Mouse (Mus musculus) liver (tissue): ENCODE data around the gene Nradd.

Experiments
- DNase-seq: peaks from one replicate; pipeline ENCODE4 v3.0.0-alpha.2; 2020; ENCODE audit warnings: mixed read lengths

Nradd gene

DNA sequence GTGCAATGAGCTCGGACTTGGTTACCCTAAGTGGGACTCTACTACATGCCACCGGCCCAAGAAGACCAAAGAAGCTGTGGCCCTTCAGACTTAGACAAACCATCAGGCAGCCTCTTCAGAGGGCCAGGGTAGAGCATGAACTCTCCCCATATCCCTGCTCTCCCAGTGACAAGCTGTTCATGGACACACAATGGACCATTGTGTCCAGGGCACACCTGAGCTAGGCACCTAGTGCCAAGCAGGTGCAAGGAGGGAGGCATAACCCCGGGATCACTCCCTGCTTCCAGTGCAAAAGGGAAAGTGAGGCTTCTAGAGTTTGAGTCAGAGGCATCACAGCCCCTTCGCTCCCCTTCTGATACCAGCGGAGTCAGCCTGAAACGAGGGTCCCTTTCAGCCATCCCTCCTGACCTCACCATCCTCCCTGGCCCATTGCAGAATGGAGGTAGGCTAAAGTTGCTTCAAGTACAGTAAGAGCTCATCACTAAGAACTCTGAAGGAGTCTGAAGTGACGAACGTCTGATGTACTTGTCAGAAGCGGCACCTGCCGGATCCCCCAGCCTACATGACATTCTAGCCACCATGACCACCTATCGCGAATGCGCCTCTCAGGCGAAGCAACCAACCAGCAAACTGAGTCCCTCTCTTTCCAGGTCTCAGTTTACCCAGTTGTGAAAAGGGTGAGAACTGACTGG, 28.9 kb upstream of the Nradd start:
- DNase-seq = no peak

DNA sequence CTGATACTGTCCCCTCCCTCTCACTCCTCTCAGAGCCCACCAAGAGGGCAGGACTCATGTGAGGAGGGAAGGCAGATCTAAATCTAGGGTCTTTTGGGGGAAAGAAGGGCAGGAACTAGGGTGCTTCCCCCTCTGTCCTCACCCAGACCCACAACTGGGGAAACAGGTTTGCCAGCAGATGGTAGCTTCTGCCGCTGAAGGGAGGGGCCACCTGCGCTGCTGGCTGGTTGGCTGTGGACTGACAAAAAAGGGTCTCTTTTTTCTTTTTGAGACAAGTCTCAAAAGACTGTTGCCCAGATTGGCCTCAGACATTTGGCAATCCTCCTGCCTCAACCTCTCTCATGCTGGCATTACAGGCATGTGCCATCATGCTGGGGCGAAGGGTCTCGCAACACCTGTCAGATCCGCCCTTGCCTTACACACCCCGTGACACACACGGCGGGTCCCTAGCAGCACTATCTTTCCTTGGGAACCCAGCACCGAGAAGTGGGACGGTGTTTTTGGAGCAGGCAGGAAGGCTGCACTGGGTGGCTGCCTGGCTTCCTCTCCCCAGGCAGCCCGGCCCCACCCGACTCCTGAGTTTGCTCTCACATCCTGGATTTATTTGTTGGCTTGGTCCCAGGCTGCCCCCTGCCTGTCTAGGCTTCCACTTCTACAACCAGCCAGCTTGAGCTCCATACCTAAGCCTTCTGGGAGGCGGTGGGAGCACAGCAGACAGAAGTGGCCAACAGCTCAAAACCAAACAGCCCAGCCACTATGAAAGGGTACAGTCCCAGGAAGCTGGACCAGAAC, 27.9 kb upstream of the Nradd start:
- DNase-seq = peak; percentile 62

DNA sequence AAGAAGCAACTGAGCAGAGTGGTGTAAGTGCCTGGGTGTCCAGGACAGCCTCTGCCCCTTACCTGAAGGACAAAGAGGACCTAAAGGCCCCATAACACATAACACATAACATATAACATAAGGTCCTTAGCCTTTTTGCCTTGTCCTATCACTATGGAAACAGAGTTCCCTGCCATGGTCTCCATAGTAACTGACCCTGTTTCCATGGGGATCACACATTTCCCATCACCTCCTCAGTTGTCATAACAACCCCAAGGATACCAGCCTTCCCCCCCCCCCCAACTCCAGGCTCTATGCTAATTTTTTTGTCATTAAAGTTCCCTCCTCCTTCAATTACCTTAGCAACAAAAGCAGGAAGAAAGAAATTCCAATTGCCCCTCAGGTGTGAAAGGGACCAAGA, 25.5 kb upstream of the Nradd start:
- no peak for DNase-seq

DNA sequence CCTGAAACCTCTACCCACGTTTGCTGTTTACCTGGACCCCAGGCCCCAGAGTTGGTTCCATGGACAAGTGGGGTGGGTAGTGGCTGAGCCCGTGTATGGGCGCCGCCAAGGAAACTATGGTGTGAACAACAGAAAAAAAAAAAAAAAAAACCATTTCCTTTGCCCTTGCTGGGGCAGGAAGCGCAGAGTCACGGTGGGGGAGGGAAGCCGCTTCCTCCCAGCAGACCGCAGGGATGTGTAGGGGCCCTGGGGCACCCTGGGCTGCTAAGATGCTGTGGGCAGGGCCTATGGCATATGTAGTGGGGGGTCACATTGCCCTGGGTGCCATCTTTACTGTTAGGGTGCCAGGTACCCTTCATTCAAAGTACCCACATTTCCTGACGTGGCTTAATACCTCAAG, 21.0 kb upstream of the Nradd start:
- DNase-seq = peak; percentile 59

DNA sequence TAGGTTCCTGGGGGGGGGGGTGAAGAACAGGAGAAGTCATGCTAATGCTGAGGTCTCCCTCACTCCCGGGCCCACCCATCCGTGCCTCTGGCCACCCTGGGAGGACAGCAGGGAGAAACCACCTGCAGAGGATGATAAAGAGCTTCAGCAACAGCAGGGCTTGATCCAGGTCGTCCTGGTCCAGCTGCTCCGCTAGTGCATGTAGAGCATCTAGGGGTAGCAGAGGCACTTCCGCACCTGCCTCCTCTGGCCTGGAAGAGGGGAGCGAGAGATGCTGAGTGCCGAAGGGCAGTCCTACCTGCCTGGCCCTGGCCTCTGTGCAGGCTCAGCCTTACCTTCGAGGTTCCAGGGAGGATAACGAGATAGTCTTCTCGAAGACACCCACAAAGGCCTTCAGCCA, 20.0 kb upstream of the Nradd start:
- no peak for DNase-seq

DNA sequence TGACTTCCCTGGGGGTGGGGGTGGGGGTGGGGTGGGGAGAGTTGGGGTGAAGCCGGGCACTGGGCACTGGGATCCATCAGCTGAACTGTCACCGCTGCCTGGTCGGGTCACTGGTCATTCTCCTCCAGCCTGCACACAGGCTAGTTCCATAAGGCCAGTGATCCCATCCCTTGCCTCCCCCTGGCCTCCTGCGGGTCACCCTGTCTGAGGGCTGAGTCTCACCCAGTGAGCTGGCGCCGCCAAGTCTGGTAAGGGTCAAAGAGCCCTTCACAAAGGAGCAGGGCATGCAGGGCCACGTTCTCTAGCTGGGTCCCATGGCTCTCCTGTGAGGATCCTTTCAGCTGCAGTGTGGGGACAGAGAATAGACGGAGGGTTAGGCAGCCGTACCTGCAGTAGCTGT, 19.5 kb upstream of the Nradd start:
- no peak for DNase-seq

DNA sequence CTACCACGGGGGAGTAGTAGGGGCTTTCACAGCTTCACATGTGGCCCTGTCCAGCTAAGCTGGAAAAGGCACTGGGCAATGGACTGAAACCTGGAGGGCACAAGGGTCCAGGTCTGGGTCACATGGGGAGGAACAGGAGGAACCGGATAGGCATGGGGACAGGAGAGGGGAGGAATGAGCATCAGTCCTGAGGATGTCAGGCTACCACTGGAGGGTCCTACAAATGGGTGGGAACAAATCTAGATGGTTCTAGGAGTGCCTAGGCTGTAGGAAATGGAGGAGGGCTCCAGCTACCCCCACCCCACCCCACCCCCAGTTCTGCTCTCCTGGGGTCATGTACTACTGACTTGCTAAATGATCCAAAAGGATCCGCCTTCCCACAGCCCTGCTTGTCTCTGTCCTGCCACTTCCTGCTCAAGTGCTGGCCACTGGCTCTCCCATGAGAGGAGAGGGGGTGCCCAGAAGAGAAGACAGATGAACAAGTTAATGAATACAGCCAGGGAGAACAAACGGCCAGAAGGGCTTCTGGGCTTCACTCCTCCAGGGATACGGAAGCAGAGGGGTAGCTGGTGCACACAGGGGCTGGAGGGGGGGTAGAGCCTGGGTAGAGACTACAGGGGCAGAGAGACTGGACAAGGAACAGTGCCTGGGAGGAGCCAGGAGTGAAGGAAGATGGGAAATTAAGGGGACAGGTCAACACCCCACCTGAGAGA, 18.7 kb upstream of the Nradd start:
- no peak for DNase-seq

DNA sequence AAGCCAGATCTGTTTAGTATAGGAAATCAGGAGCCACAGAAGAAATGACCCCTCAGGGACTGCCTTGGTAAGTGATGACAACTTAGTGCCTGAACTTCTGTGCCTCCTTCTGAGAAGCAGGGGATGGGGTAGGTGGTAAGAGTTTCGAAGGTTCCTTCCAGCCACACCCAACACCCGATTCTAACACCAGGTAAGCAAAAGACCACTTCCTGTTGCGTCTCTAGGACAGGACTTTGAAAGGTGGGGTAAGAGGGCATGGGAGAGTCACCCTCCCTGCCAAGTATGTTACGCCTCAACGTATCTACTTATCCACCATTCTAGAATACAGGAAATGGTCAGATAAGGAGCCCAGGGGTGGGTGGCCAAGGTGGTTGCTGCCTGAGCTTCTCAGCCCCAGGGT, 16.8 kb upstream of the Nradd start:
- DNase-seq = no peak

DNA sequence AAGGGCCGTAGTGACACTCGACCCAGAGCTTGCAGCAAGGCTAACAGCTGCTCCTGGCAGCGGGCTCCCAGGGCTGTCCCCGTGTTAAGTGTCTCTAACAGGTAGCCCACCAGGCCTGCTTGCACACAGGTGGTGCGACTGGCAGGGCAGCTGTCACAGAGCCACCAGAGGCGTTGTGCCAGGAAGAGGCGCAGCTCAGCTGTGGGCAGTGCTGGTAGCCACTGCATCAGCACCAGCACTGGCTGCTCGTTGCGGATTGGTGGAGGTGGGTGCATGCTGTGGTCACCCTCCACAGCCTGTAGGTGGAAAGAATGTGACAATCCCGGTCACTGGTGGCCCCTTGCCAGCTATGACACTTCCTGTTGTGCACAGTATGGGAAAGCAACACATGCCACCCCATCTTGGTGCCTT, 14.4 kb upstream of the Nradd start:
- no peak for DNase-seq

DNA sequence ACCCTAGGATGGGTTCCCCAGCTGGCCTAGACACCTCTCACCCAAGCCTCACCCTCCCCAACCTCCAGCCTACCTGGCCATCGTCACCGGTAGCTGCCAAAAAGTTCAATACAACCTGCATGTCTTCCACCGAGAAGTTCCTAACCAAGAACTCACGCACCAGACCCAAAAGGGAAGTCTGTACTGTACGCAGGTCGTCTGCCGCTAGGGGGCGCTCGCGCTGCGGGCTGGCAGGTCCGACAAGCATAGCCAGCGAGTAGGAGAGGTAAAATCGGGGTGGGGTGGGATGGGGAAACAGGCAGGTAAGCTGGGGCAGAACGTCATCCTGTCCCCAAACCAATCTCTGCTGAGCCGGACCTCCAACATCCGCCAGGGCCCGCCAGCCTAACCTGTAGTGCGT, 11.0 kb upstream of the Nradd start:
- DNase-seq = peak; percentile 90

DNA sequence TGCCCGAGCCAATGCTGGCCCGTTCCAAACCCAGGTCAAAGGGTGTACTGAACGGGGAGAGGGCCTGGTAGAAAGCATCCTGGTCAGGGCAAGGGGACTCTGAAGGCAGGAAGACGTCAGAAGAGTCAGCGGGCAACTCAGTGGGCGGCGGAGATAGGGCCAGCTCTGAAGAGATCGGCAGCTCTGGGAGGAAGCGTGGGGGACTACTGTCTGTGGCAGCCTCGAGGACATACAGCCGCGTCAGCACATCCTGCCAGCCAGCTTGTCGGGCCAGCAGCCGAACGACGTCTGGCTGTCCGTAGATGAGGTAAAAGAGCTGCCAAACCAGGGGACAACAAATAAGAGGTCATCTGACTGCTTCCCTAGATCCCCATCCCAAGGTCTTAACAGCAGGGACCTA, 9.6 kb upstream of the Nradd start:
- no peak for DNase-seq

DNA sequence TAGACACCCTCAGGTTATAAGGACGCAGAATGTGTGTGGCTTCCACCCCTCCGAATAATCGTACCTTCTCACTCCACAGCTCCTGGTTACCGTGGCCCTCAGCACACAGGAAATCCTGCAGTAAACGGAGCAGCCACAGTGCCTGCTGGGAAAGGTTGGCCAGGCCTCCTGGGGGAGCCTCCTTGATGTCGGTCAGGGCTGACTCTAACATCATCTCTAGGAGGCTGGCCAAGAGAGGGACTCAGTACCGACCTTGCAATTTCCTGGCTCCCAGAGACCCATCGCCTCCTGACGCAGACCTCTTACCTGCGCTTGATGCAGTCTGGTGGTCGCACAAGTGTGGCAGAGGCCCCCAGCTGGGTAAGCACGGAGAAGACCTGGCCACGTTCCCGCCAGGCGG, 8.4 kb upstream of the Nradd start:
- DNase-seq = no peak

DNA sequence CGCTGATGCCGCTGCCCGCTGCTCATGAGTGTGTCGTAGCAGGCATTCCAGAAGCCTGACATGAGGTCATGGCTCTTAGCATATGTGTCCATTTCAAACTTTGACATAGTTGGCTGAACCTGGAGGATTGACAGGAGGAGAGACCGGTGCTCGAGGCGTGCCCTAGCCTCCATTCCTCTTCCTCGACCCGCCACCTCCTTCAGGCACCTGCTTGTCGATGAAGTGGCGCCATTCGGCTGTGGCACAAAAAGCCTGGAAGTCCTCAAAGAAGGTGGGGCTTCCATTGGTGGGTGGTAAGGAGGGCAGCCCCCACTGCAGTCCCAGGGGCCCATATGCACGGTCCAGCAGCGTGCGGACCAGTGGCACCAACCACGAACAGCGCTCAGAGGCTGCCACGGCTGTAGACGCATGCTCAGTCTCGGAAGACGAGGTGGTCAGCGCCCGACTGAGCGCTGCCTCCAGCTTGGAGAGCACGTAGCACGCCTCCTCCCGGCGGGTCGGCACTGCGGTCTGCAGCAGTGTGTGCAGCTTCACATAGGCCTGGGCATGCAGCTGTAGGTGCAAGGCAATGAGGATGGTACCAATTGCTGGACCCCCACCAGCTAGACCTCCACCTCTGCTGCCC, 7.5 kb upstream of the Nradd start:
- DNase-seq = no peak

DNA sequence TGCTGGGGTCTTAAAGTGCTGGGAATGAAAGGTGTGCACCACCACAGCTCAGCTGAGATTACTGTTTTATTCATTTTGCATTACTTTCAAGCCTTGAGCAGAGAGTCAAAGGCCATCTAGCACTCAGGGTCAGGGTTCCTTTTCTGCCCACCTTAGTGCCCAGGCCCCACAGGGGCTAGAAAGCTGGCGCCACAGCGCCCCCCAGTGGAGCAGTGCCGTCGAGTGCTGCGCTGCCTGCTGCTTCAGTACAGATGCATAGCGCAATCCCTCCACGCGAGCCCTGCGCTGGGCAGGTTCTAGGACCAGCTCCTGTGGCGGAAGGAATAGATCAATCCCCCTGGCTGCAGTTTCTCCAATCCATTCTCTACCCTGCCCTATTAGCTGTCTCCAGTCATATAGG, 6.9 kb upstream of the Nradd start:
- peak; percentile 65 for DNase-seq

DNA sequence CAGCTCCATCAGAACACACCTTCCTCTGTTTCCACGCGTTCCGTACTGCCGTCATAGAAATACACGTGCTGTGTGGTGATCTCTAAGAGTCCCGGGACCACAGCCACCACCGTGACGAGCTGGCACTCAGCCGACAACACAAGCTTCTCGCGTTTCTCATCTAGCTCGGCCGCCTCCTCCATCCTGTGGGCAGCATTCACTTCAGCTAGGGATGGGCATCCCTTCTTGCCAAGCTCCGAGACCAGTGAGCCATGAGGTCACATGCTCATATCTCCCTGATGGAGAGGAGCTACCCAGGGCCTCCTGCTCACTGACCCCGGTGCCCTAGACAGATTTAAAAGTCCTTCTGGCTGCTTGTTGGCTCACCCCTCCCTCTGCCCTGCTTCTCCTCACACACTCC, 5.9 kb upstream of the Nradd start:
- DNase-seq = no peak

DNA sequence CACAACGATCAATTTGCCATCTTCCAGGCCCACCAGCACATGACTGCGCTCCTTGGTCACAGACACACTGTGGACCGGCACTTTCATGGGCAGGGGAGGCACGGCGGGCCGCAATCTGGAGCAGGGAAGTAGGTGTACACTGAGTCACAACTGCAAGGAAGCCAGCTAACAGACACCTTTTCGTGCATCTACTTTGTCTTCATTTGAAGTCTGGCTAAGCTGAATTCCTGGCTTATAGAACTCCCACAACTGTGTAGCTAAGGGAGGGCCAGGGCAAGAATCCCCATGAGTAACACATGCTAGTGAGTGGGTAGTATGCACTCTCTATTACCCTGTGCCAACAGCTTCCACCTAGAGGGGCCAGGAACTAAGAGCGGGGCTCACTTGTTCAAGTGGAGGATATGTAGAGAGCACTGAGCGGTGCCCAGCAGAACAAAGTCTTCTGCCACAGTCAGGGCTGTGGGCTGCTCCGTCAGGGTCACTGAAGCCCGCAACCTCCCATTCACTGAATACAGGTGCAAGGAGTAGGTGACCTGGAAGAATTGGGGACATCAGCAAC, 1.2 kb upstream of the Nradd start:
- no peak for DNase-seq

DNA sequence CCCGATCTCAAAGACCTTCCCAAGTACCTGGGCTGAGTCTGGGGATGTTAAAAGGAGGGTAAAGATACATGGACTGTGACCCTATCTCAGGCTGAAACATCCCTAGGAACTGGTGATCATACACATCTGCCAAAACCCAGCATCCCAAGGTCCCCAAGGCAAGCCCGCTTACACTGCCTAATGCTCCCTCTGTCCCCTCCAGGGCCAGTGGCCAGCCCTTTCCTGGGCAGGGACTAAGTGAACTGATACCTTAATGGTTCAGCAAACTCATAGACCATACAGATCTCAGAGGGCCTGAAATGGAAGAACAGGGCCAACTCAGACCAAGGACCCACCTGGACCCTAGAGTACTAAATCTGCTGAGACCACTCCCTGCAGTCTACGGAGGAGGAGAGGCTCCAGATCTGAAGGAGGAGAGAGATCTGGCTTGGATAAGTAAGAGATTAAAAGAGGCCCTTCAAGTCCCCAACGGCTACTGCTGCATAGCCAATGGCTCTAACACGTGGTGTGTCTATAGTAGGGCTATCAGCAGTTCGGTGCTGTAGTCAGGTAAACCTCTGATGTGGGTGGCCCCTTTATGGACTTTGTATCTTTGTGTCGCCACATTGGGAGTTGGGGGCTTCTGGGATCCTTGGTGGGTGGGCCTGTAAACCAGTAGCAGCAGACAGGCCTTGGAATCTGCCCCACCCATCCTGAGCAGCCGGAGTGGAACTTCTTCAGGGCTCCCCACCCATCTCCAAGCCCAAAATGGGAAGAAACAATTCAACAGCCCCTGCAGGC, 646 bp downstream of the Nradd start:
- no peak for DNase-seq

DNA sequence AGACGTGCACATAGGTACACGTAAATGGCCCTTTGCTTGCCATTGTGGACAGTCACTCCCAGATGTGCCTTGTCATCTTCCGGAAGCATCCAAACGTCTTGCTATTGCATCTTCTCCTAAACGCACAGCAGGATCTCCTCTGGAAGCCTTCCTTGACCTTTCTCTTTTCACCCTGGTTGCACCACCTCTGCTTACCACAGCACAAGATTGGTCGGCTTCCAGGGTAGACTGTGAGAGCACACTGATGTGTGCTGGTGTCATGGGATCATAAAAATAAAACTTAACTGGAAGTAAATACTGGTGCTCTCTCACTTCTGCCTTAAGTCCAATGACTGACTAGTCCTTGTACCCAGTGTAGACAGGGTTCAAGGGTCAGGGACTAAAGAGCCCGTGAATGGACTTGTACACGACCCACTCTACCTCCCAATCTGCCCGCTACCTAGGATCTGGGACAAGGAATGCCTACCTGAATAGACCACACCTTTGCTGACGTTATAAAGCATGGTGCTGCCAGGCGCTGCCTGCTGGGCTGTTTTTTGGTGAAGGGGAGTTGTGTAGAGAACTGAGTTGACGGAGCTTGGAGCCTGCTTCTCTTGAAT, 1.5 kb downstream of the Nradd start:
- DNase-seq = no peak

DNA sequence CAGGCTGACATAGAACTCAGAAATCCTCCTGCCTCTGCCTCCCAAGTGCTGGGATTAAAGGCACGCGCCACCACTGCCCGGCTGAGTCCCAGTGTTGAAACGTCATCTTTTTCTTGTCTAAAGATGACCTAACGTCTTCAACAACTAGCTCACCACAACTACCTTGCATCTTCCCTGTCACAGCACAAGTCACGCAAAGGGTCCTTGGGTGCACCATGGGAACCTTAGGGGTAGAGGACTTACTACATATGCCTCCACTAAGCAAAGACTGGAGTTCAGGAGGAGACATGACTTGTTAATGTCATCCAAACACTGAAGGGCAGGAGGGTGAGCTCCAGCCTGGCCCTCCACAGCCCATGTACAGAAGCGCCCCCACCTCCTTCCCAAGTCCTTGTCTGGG, 3.6 kb downstream of the Nradd start:
- no peak for DNase-seq

DNA sequence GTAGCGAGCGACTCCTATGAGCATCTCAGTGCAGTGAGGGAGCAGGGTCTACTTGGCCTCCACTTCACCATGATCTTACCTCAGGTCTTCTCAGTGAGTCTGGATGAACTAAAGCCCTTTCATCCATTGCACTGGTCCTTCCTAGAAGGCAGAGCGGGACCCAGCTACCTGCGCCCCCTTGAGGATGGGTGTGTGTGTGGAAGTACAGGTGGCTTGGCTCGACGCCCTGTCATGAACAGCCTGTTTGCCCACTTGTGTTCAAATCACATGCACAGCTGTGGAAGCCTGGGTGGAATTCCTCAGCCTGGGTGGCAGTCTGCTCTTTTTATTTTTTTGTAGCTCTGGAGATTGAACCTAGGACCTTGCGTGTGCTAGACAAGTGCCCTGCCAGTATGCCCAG, 4.1 kb downstream of the Nradd start:
- no peak for DNase-seq

DNA sequence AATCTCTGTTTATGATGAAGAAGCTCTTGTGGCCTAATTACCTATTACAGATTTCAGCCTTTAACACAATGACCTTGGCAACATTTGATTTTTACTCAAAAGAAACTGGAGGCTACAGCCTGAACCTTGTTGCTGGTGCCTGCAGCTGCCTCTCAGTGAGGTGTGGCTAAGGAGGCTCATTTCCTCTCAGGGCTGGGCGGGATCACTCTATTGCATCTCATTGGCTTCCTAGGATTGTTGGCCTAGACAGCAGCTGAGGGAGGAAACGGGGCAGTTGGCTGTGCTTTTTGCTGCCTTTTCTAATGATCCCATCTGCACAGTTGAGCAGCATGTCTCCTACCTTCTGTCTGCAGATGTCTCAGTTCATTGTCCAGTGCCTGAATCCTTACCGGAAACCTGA, 7.2 kb downstream of the Nradd start:
- DNase-seq = no peak

DNA sequence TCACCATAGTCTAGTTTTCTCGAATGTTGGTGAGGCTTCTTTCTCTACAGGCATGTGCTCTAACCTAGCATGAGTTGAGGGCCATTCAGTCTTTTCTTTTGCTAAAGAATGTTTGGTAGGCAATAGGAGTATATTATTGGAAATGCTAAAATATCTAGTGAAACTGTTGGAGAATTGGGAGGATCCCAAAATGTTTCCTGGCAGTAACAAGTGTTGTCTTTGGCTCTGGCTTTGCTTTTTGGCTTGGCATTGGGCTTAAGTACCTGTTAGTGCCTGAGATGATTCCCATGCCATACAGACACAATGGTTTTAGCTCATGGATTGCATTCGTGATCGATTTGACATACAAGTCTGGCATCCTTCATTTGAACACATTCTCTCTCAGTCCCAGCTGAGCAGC, 12.8 kb downstream of the Nradd start:
- no peak for DNase-seq
